Comparison of ENCODE assay signal across 27 mouse cellular contexts in the genomic region with DNA sequence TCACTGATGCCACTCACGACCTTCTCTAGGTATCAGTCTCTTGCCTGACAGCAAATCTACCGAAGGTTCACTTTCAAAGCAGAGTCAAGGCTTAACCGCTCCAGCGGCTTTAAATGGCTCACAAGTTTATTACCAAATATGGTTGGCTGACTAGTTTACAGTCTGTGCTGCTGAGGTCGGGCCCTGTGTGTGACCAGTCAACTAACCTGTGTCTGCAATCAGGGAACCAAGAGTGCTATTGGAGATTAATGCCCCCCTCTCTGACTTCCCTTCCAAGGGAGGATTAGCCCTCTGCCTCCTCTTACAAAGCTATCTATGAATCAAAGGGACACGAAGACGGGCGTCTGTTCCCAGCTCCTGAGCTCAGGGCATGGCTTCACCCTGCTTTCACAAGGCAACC. TPM values are rescaled to one million over a fixed set of nuclear protein-coding genes. Genes with fewer than 3 reads are reported as not detected.
DNase-seq lines count a peak whose midpoint lies in the region; ATAC-seq lines count a peak whose summit lies in the region.
"Had no signal": no experiment of that assay in that cellular context is flagged by ENCODE, and none has a peak within 500 bp of the region (broad histone marks: within the 10 kb centered on the region; RNA-seq: fewer than 3 reads in every experiment).

No protein-coding gene starts in this region.

- H3K4me1 ChIP-seq in heart, embryonic 10.5 days, result peaks cover 37% of the 10 kb centered on the region
- H3K4me1 ChIP-seq in kidney, embryonic 15.5 days, result peaks cover 38% of the 10 kb centered on the region
- H3K4me1 ChIP-seq in heart, embryonic 15.5 days (replicated peaks), result peaks cover 41% of the 10 kb centered on the region
- H3K4me1 ChIP-seq in stomach, embryonic 14.5 days (ENCODE audit: control insufficient read depth, insufficient read depth, low read length), result 0 out of 2 replicates have a peak, but pooled peaks cover 8% of the 10 kb centered on the region
- peaks cover 6% of the 10 kb centered on the region for H3K4me1 ChIP-seq in forebrain, embryonic 10.5 days
- H3K4me1 ChIP-seq: liver, embryonic 13.5 days; megakaryocyte, embryonic 14.5 days had no signal

- WGBS in heart, embryonic 10.5 days, result 34% methylated on average over 8 of the region's 8 CpGs
- WGBS in kidney, embryonic 15.5 days, result 18% methylated on average over 8 of the region's 8 CpGs
- 27% methylated on average over 8 of the region's 8 CpGs for WGBS in heart, embryonic 15.5 days
- 45% methylated on average over 8 of the region's 8 CpGs for WGBS in stomach, embryonic 14.5 days
- WGBS in forebrain, embryonic 10.5 days, result 63% methylated on average over 8 of the region's 8 CpGs

- no peaks in the 10 kb centered on the region for H3K9me3 ChIP-seq in heart, embryonic 10.5 days
- H3K9me3 ChIP-seq in kidney, embryonic 15.5 days (replicated peaks), result no peaks in the 10 kb centered on the region
- no peaks in the 10 kb centered on the region for H3K9me3 ChIP-seq in heart, embryonic 15.5 days (replicated peaks)
- no peaks in the 10 kb centered on the region for H3K9me3 ChIP-seq in stomach, embryonic 14.5 days (ENCODE audit: control insufficient read depth, low read depth, low read length)
- no peaks in the 10 kb centered on the region for H3K9me3 ChIP-seq in forebrain, embryonic 10.5 days
- H3K9me3 ChIP-seq: hindbrain, embryonic 10.5 days; liver, embryonic 13.5 days; megakaryocyte, embryonic 14.5 days; midbrain, embryonic 13.5 days had no signal

- H3K4me3 ChIP-seq in heart, embryonic 10.5 days, result no peak overlapping the region
- no peak overlapping the region for H3K4me3 ChIP-seq in kidney, embryonic 15.5 days (replicated peaks)
- no peak overlapping the region for H3K4me3 ChIP-seq in heart, embryonic 15.5 days
- no peak overlapping the region for H3K4me3 ChIP-seq in stomach, embryonic 14.5 days (ENCODE audit: low read depth, low read length)
- H3K4me3 ChIP-seq in forebrain, embryonic 10.5 days, result no peak overlapping the region
- H3K4me3 ChIP-seq: hindbrain, embryonic 10.5 days; left cerebral cortex, adult 2 months; liver, embryonic 13.5 days; megakaryocyte, embryonic 14.5 days; midbrain, embryonic 13.5 days had no signal

- no peaks in the 10 kb centered on the region for H3K27me3 ChIP-seq in heart, embryonic 10.5 days (ENCODE audit: insufficient read depth, poor library complexity, severe bottlenecking)
- no peaks in the 10 kb centered on the region for H3K27me3 ChIP-seq in kidney, embryonic 15.5 days
- no peaks in the 10 kb centered on the region for H3K27me3 ChIP-seq in heart, embryonic 15.5 days
- no peaks in the 10 kb centered on the region for H3K27me3 ChIP-seq in stomach, embryonic 14.5 days (ENCODE audit: control insufficient read depth, insufficient read depth, low read length)
- H3K27me3 ChIP-seq in forebrain, embryonic 10.5 days (ENCODE audit: poor library complexity, severe bottlenecking), result no peaks in the 10 kb centered on the region
- H3K27me3 ChIP-seq: liver, embryonic 13.5 days; midbrain, embryonic 13.5 days had no signal

- ATAC-seq in kidney, embryonic 15.5 days (replicated peaks; ENCODE audit: low FRiP score), result peak; percentile 67
- 0 out of 2 replicates have a peak, but pooled peaks have one; percentile 44 for ATAC-seq in heart, embryonic 15.5 days (replicated peaks; ENCODE audit: insufficient number of reproducible peaks, insufficient read depth, low FRiP score, low read depth)
- ATAC-seq in stomach, embryonic 14.5 days (ENCODE audit: insufficient number of reproducible peaks, insufficient read depth, low FRiP score, low read depth), result no peak
- ATAC-seq: forebrain, postnatal 0 days; hindbrain, postnatal 0 days; intestine, embryonic 16.5 days; midbrain, embryonic 13.5 days had no signal

- no peak for DNase-seq in heart, embryonic 10.5 days (ENCODE audit: low spot score)
- DNase-seq in heart, adult 8-10 months (ENCODE audit: low spot score), result no peak
- DNase-seq in kidney, postnatal 25 days, result no peak
- no peak for DNase-seq in forebrain, embryonic 10.5 days (ENCODE audit: extremely low spot score, low spot score)
- no peak for DNase-seq in c-Kit-positive CD71-positive TER-119-positive erythroid progenitor cells, embryonic 14.5 days (ENCODE audit: low spot score)
- DNase-seq: adrenal gland, adult 2 months; cerebellum, adult 18-20 months; cerebellum, postnatal 14 days; forebrain, postnatal 0 days; gastrocnemius, postnatal 25 days; layer of hippocampus, adult 9-11 months; liver, embryonic 13.5 days; lung, adult 2 months; thymus, postnatal 36 days had no signal

- peaks cover 29% of the 10 kb centered on the region for H3K36me3 ChIP-seq in heart, embryonic 10.5 days
- H3K36me3 ChIP-seq in kidney, embryonic 15.5 days, result peaks cover 29% of the 10 kb centered on the region
- H3K36me3 ChIP-seq in heart, embryonic 15.5 days, result peaks cover 9% of the 10 kb centered on the region; the same call in 1 of the 2 replicates
- H3K36me3 ChIP-seq in stomach, embryonic 14.5 days (ENCODE audit: control insufficient read depth, insufficient read depth, low read length), result peaks cover 7% of the 10 kb centered on the region
- H3K36me3 ChIP-seq in forebrain, embryonic 10.5 days (replicated peaks), result peaks cover 37% of the 10 kb centered on the region
- H3K36me3 ChIP-seq: liver, embryonic 13.5 days had no signal

- H3K4me2 ChIP-seq in kidney, embryonic 15.5 days, result no peak overlapping the region
- H3K4me2 ChIP-seq in heart, embryonic 15.5 days, result no peak overlapping the region
- no peak overlapping the region for H3K4me2 ChIP-seq in stomach, embryonic 14.5 days (replicated peaks; ENCODE audit: low read depth, low read length)
- H3K4me2 ChIP-seq: liver, embryonic 13.5 days; midbrain, embryonic 13.5 days had no signal

- H3K27ac ChIP-seq in heart, embryonic 10.5 days, result peak overlapping the region; percentile 84
- peak overlapping the region; percentile 57 for H3K27ac ChIP-seq in kidney, embryonic 15.5 days
- peak overlapping the region; percentile 76 for H3K27ac ChIP-seq in heart, embryonic 15.5 days
- H3K27ac ChIP-seq in stomach, embryonic 14.5 days (ENCODE audit: low read length), result 0 out of 2 replicates have a peak overlapping the region, but pooled peaks have one; percentile 35
- no peak overlapping the region for H3K27ac ChIP-seq in forebrain, embryonic 10.5 days
- H3K27ac ChIP-seq: hindbrain, embryonic 10.5 days; hindbrain, postnatal 0 days; left cerebral cortex, adult 2 months; liver, embryonic 13.5 days; midbrain, embryonic 13.5 days had no signal

- no peak overlapping the region for H3K9ac ChIP-seq in kidney, embryonic 15.5 days
- peak overlapping the region; percentile 35; the same call in 1 of the 2 replicates for H3K9ac ChIP-seq in heart, embryonic 15.5 days
- H3K9ac ChIP-seq in stomach, embryonic 14.5 days (replicated peaks; ENCODE audit: low read depth, low read length), result no peak overlapping the region
- H3K9ac ChIP-seq: forebrain, postnatal 0 days; liver, embryonic 13.5 days; midbrain, embryonic 13.5 days had no signal

RNA-seq across cellular contexts. Expression of a gene that starts 25.3 kb away (rescaled TPM):
- 57.0 and 81.1 TPM in 2 replicates for polyA plus RNA-seq in heart, embryonic 10.5 days (2016; fragmentation: Nextera tagmentation; extraction: Ambion mirVana)
- total RNA-seq in heart, adult 8-10 months (2022), result 10 to 100 TPM; 13.9 to 25.4 (median 20.5) TPM
- 59.2 and 63.7 TPM in 2 replicates for polyA plus RNA-seq in kidney, embryonic 15.5 days (2015; fragmentation: Nextera tagmentation; extraction: Ambion mirVana)
- polyA plus RNA-seq in heart, embryonic 15.5 days (2015; fragmentation: Nextera tagmentation; extraction: Ambion mirVana), result 46.6 and 48.5 TPM in 2 replicates
- 57.0 and 64.8 TPM in 2 replicates for polyA plus RNA-seq in stomach, embryonic 14.5 days (2014; fragmentation: Nextera tagmentation; extraction: Ambion mirVana)
- polyA plus RNA-seq in forebrain, embryonic 10.5 days (2016; fragmentation: Nextera tagmentation; extraction: Ambion mirVana), result 86.0 and 87.4 TPM in 2 replicates
- total RNA-seq: monocyte, adult 5-6 weeks; neutrophil, adult 5-6 weeks had no signal

RNA-seq across cellular contexts. Expression of a gene that starts 32.9 kb away (rescaled TPM):
- 6.2 and 7.1 TPM in 2 replicates for polyA plus RNA-seq in heart, embryonic 10.5 days (2016; fragmentation: Nextera tagmentation; extraction: Ambion mirVana)
- total RNA-seq in heart, adult 8-10 months (2022), result 1 to 10 TPM; 4.4 to 6.8 (median 6.0) TPM
- 7.9 and 11.3 TPM in 2 replicates for polyA plus RNA-seq in kidney, embryonic 15.5 days (2015; fragmentation: Nextera tagmentation; extraction: Ambion mirVana)
- 5.5 and 6.7 TPM in 2 replicates for polyA plus RNA-seq in heart, embryonic 15.5 days (2015; fragmentation: Nextera tagmentation; extraction: Ambion mirVana)
- 5.5 and 6.8 TPM in 2 replicates for polyA plus RNA-seq in stomach, embryonic 14.5 days (2014; fragmentation: Nextera tagmentation; extraction: Ambion mirVana)
- polyA plus RNA-seq in forebrain, embryonic 10.5 days (2016; fragmentation: Nextera tagmentation; extraction: Ambion mirVana), result 11.7 and 13.2 TPM in 2 replicates
- total RNA-seq: neutrophil, adult 5-6 weeks had no signal

RNA-seq across cellular contexts. Expression of a gene that starts 41.5 kb away (rescaled TPM):
- polyA plus RNA-seq in heart, embryonic 10.5 days (2016; fragmentation: Nextera tagmentation; extraction: Ambion mirVana), result not detected in 2 replicates
- 10 to 100 TPM in 2 of 4 experiments, 1 to 10 TPM in 2; 6.3 to 15.9 (median 10.3) TPM for total RNA-seq in heart, adult 8-10 months (2022)
- polyA plus RNA-seq in kidney, embryonic 15.5 days (2015; fragmentation: Nextera tagmentation; extraction: Ambion mirVana), result 0.48 and 0.71 TPM in 2 replicates
- polyA plus RNA-seq in heart, embryonic 15.5 days (2015; fragmentation: Nextera tagmentation; extraction: Ambion mirVana), result 3.3 and 4.3 TPM in 2 replicates
- polyA plus RNA-seq in stomach, embryonic 14.5 days (2014; fragmentation: Nextera tagmentation; extraction: Ambion mirVana), result not detected in 2 replicates
- not detected in 2 replicates for polyA plus RNA-seq in forebrain, embryonic 10.5 days (2016; fragmentation: Nextera tagmentation; extraction: Ambion mirVana)
- total RNA-seq: monocyte, adult 5-6 weeks; neutrophil, adult 5-6 weeks had no signal
- polyA plus RNA-seq: embryonic facial prominence, embryonic 11.5 days; forebrain, embryonic 11.5 days; hindbrain, embryonic 10.5 days; liver, embryonic 13.5 days had no signal
